Mouse (Mus musculus) liver, adult 2 months (tissue): ENCODE measurements around the gene Arap2.

Experiments
- CTCF ChIP-seq: fragments of 200-500 bp; IDR thresholded peaks from 2 replicates; pipeline ENCODE4 v1.5.1; 2011; ENCODE audit warnings: low read depth, low read length, control low read depth
- POLR2A ChIP-seq: fragments of 200-500 bp; IDR thresholded peaks from 2 replicates; pipeline ENCODE4 v1.6.1; 2011; ENCODE audit warnings: low read length, control low read depth; ENCODE audit not compliant: insufficient read depth; ENCODE audit errors: extremely low read depth

DNA sequence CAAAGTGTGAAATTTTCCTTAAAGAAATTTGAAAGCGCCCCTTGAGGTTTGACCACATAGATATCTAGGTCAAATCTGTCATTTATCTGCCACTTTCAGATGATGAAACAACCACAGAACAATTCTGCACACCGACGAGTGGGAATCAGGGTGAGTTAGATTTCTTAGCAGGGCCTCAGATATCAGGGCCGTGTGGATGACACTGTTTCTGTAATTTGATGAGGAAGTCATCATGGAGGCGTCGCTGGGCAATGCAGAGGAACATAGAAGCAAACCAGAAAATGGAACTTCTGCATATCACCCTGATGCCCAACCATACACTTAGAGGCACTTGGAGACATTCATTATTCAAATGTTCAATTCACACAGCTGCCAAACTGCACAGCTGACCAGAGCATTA lies 55.0 kb downstream of the Arap2 start:
- TF ChIP-seq CTCF (no peak), POLR2A (no peak)
